Mouse (Mus musculus): ENCODE measurements around the gene Gm18596. TPM values are rescaled to one million over a fixed set of nuclear protein-coding genes. Genes with fewer than 3 reads are reported as not detected.

The Gm18596 gene
- polyA plus RNA-seq, 1 experiment from 2014 or later: not detected

DNA sequence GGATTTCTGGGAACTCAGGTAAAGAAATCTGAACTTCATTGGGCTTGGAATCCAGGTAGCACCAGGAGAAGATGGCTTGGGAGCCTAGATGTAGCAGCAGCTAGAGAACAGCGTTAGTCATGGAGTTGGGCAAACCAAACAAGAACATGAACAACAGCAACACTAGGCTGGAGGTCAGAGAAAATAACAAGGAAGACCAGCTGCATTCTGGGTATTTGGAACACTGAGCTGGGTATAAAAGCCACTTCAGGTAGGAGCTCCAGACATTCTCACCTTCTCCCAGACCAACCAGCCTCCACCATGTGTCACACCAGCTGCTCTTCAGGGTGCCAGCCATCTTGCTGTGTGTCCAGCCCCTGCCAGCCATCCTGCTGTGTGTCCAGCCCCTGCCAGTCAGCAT is 36.1 kb downstream of the Gm18596 start, which contains the start of gene Gm10272:
Gm10272 (plus strand) TSS at position 301 of the 400 bp plus-strand sequence.
- Histone ChIP-seq H3K36me3 (no peaks in the 10 kb centered on the region), H3K27ac (no peak within 1 kb of the TSS), H3K27me3 (no peaks in the 10 kb centered on the region), H3K4me3 (replicated peaks) (no peak within 1 kb of the TSS), H3K9me3 (replicated peaks) (peaks cover 13% of the 10 kb centered on the region), H3K9ac (no peak within 1 kb of the TSS), H3K4me1 (no peaks in the 10 kb centered on the region), H3K4me2 (no peak within 1 kb of the TSS)
- no peak for ATAC-seq (replicated peaks; ENCODE audit: low FRiP score)
- 84% methylated on average over 1 of the region's 1 CpGs for WGBS

DNA sequence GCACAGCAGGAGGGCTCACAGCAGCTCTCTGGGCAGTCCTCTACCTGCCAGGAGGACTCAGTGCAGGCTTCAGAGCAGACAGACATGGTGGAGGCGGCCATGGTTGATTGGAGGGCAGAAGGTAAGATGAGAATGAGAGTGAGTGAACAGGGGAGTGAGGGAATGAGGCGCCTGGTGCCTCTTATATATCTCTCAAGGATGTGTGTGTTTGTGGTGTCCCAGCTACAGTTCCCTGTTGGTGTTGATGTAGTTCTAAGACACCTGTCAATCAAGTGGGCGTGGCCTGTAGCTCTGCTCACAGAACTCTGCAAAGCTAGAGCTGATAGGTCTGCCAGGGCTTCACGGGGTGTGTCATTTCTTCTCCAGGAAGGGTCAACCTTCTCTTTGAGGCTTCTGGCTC is 45.3 kb downstream of the Gm18596 start, which contains the start of gene Gm9508:
Gm9508 (minus strand) TSS at position 101 of the 400 bp plus-strand sequence.
- H3K9ac ChIP-seq: no peak within 1 kb of the TSS
- H3K27me3 ChIP-seq: no peaks in the 10 kb centered on the region
- no peak within 1 kb of the TSS for H3K27ac ChIP-seq
- no peak within 1 kb of the TSS for H3K4me3 ChIP-seq (replicated peaks)
- WGBS: 39% methylated on average over 4 of the region's 4 CpGs
- no peak within 1 kb of the TSS for H3K4me2 ChIP-seq
- no peaks in the 10 kb centered on the region for H3K4me1 ChIP-seq
- no peak for ATAC-seq (replicated peaks; ENCODE audit: low FRiP score)
- H3K9me3 ChIP-seq (replicated peaks): no peaks in the 10 kb centered on the region
- no peaks in the 10 kb centered on the region for H3K36me3 ChIP-seq

Other genes starting within 250 kb of the Gm18596 start
- gene Fam207a, start 226.9 kb downstream of the Gm18596 start, polyA plus RNA-seq (2015; fragmentation: Nextera tagmentation; extraction: Ambion mirVana): 34.3 and 37.2 TPM in 2 replicates
- gene Itgb2, start 212.4 kb downstream of the Gm18596 start, polyA plus RNA-seq (2015; fragmentation: Nextera tagmentation; extraction: Ambion mirVana): 2.1 and 2.3 TPM in 2 replicates
- gene Pttg1ip, start 160.9 kb downstream of the Gm18596 start, polyA plus RNA-seq (2015; fragmentation: Nextera tagmentation; extraction: Ambion mirVana): 149 and 152 TPM in 2 replicates
- 332 TPM in 2 replicates for gene Sumo3, start 136.5 kb downstream of the Gm18596 start, polyA plus RNA-seq (2015; fragmentation: Nextera tagmentation; extraction: Ambion mirVana)
- 3.6 and 6.3 TPM in 2 replicates for gene Gm49325, start 136.4 kb downstream of the Gm18596 start, polyA plus RNA-seq (2015; fragmentation: Nextera tagmentation; extraction: Ambion mirVana)
- gene Ube2g2, start 120.4 kb downstream of the Gm18596 start, polyA plus RNA-seq (2015; fragmentation: Nextera tagmentation; extraction: Ambion mirVana): 71.9 and 72.0 TPM in 2 replicates
- 0.50 and 0.90 TPM in 2 replicates for gene Tspear, start 56.1 kb downstream of the Gm18596 start, polyA plus RNA-seq (2015; fragmentation: Nextera tagmentation; extraction: Ambion mirVana)
- gene Gm19402, start 51.9 kb downstream of the Gm18596 start, polyA plus RNA-seq (2015; fragmentation: Nextera tagmentation; extraction: Ambion mirVana): not detected in 2 replicates
- not detected in 2 replicates for gene Gm9508, start 45.4 kb downstream of the Gm18596 start, polyA plus RNA-seq (2015; fragmentation: Nextera tagmentation; extraction: Ambion mirVana)
- gene Gm10272, start 36.0 kb downstream of the Gm18596 start, polyA plus RNA-seq (2015; fragmentation: Nextera tagmentation; extraction: Ambion mirVana): not detected in 2 replicates
- not detected in 2 replicates for gene Gm10024, start 31.2 kb downstream of the Gm18596 start, polyA plus RNA-seq (2015; fragmentation: Nextera tagmentation; extraction: Ambion mirVana)
- not detected in 2 replicates for gene Gm10142, start 26.8 kb downstream of the Gm18596 start, polyA plus RNA-seq (2015; fragmentation: Nextera tagmentation; extraction: Ambion mirVana)
- not detected in 2 replicates for gene Krtap12-1, start 22.0 kb downstream of the Gm18596 start, polyA plus RNA-seq (2015; fragmentation: Nextera tagmentation; extraction: Ambion mirVana)
- not detected in 2 replicates for gene Gm10100, start 16.2 kb downstream of the Gm18596 start, polyA plus RNA-seq (2015; fragmentation: Nextera tagmentation; extraction: Ambion mirVana)
- not detected in 2 replicates for gene Gm9736, start 8.7 kb upstream of the Gm18596 start, polyA plus RNA-seq (2015; fragmentation: Nextera tagmentation; extraction: Ambion mirVana)
- not detected in 2 replicates for gene Gm3233, start 17.0 kb upstream of the Gm18596 start, polyA plus RNA-seq (2015; fragmentation: Nextera tagmentation; extraction: Ambion mirVana)
- not detected in 2 replicates for gene Gm3238, start 28.7 kb upstream of the Gm18596 start, polyA plus RNA-seq (2015; fragmentation: Nextera tagmentation; extraction: Ambion mirVana)
- not detected in 2 replicates for gene Gm7138, start 34.3 kb upstream of the Gm18596 start, polyA plus RNA-seq (2015; fragmentation: Nextera tagmentation; extraction: Ambion mirVana)
- gene Gm3250, start 39.9 kb upstream of the Gm18596 start, polyA plus RNA-seq (2015; fragmentation: Nextera tagmentation; extraction: Ambion mirVana): not detected in 2 replicates
- not detected in 2 replicates for gene Gm7137, start 45.6 kb upstream of the Gm18596 start, polyA plus RNA-seq (2015; fragmentation: Nextera tagmentation; extraction: Ambion mirVana)
- not detected in 2 replicates for gene Gm9639, start 52.4 kb upstream of the Gm18596 start, polyA plus RNA-seq (2015; fragmentation: Nextera tagmentation; extraction: Ambion mirVana)
- not detected in 2 replicates for gene Gm19668, start 56.5 kb upstream of the Gm18596 start, polyA plus RNA-seq (2015; fragmentation: Nextera tagmentation; extraction: Ambion mirVana)
- gene Gm9507, start 69.2 kb upstream of the Gm18596 start, polyA plus RNA-seq (2015; fragmentation: Nextera tagmentation; extraction: Ambion mirVana): not detected in 2 replicates
- gene Gm2696, start 72.0 kb upstream of the Gm18596 start, polyA plus RNA-seq (2015; fragmentation: Nextera tagmentation; extraction: Ambion mirVana): not detected in 2 replicates
- gene Krtap10-4, start 84.5 kb upstream of the Gm18596 start, polyA plus RNA-seq (2015; fragmentation: Nextera tagmentation; extraction: Ambion mirVana): not detected in 2 replicates
- not detected in 2 replicates for gene Krtap10-10, start 93.3 kb upstream of the Gm18596 start, polyA plus RNA-seq (2015; fragmentation: Nextera tagmentation; extraction: Ambion mirVana)
- gene Gm36176, start 104.2 kb upstream of the Gm18596 start, polyA plus RNA-seq (2015; fragmentation: Nextera tagmentation; extraction: Ambion mirVana): not detected in 2 replicates
- not detected in 2 replicates for gene Gm10318, start 110.2 kb upstream of the Gm18596 start, polyA plus RNA-seq (2015; fragmentation: Nextera tagmentation; extraction: Ambion mirVana)
- not detected in 2 replicates for gene Gm3285, start 119.3 kb upstream of the Gm18596 start, polyA plus RNA-seq (2015; fragmentation: Nextera tagmentation; extraction: Ambion mirVana)
- gene Lrrc3, start 159.9 kb upstream of the Gm18596 start, polyA plus RNA-seq (2015; fragmentation: Nextera tagmentation; extraction: Ambion mirVana): 3.8 and 4.8 TPM in 2 replicates
- 0.32 and 0.97 TPM in 2 replicates for gene Trpm2, start 227.9 kb upstream of the Gm18596 start, polyA plus RNA-seq (2015; fragmentation: Nextera tagmentation; extraction: Ambion mirVana)
- 29.5 and 32.1 TPM in 2 replicates for gene 1810043G02Rik, start 235.9 kb upstream of the Gm18596 start, polyA plus RNA-seq (2015; fragmentation: Nextera tagmentation; extraction: Ambion mirVana)

All from kidney, embryonic 15.5 days (tissue).